Mouse (Mus musculus) heart, adult 11 months (tissue): ENCODE measurements at regions not wholly inside any gene's neighbourhood (a gene's known extent, or its start where the extent isn't known, plus 50 kb on each side); places are given as distances from the start of the nearest gene placed in this dataset.

Source experiments
- DNase-seq: peaks from one replicate; pipeline ENCODE4 v3.0.0; 2022

- no peak for DNase-seq
These were observed 55.7 kb downstream of the Otor start for GRCm38 (mm10) chr2:143133931-143134330.

DNA sequence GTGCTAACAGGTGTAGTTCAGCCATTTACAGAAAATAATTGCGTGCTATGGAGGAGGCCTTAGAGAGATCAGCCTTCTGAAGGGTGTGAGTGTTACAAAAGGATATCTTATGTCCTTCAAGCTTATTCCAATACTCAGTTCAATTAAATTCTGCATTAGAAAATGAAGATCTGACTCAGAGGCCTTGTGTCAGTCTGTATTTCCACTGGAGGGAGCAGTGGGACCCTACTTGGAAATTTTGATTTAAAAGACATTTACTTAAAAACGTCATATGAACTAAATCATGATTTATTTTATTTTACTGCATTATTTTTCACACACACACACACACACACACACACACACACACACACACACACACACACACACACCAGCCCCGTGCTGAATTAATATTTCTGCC is 70.9 kb downstream of the Otor start:
- DNase-seq = no peak

- DNase-seq = no peak
These were observed 86.1 kb downstream of the Otor start for GRCm38 (mm10) chr2:143164081-143164984.

GRCm38 (mm10) chr2:143166771-143167170 is 88.5 kb downstream of the Otor start:
- DNase-seq = no peak

- no peak for DNase-seq
These were observed 92.4 kb downstream of the Otor start for GRCm38 (mm10) chr2:143170648-143171047.

DNA sequence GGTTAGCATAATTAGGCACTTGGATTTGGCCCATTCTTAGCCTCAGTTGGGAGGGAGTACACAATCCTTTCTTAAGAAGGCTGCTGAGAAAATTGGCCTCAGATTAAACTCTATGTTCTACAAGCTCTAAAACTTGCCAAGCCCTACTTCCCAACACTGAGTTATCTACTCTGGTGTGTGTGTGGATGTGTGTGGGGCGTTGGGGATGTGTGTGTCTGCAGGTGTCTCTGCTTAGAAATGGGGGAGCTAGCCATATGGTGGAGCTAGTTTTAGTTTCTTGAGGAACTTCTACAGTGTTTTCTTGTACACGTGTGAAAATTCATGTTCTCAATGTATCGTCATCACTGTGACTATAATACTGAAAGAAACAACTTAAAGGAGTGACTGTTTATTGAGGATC is 106.3 kb downstream of the Otor start:
- no peak for DNase-seq

- DNase-seq = no peak
These were observed 114.2 kb downstream of the Otor start for GRCm38 (mm10) chr2:143192256-143193164.

DNA sequence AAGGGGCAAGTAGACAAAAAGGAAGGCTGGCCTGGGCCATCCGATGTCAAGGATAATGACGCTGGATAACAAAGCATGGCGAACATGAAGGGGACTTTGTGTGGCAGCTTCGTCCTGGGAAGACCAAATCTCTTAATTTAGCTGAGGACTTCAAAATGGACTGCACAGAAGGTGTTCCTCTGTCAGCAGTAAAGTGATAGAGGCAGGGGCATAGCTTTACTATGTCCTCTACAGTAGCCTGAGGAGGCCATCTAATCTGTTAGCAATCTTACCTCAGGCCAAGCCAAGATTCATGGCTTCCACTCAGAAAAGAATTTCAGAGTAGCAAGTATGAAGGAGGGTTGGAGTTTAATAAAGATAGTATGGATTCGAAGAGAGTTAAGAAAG is 114.9 kb downstream of the Otor start:
- no peak for DNase-seq

- no peak for DNase-seq
These were observed 121.4 kb downstream of the Otor start for GRCm38 (mm10) chr2:143199583-143200249.

- no peak for DNase-seq
These were observed 127.8 kb downstream of the Otor start for GRCm38 (mm10) chr2:143206053-143206452.

- no peak for DNase-seq
These were observed 128.9 kb downstream of the Otor start for GRCm38 (mm10) chr2:143207191-143207590.

DNA sequence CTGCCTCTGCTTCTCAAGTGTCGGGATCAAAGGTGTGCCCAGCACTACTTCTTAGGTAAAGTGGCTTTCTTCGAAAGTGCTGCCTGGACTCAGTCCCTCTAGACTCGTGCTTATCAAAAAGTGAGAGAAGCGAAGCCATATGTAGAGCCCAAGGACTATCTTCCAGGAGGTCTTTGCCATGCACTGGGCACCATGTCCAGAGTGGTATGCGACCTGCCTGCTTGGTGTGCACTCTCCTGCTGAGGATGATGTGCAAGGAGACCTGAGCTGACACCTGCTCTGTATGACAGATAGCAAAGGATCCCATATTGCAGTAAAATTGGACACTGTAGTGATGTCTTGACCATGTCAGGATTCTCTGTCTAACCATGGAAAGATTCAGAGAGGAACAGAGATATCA is 139.0 kb downstream of the Otor start:
- DNase-seq = no peak

- no peak for DNase-seq
These were observed 139.6 kb downstream of the Otor start for GRCm38 (mm10) chr2:143217760-143218358.

GRCm38 (mm10) chr2:143222326-143222725 is 144.1 kb downstream of the Otor start:
- no peak for DNase-seq

- DNase-seq = no peak
These were observed 146.3 kb downstream of the Otor start for GRCm38 (mm10) chr2:143224410-143225130.

GRCm38 (mm10) chr2:143233795-143234194 is 155.5 kb downstream of the Otor start:
- no peak for DNase-seq

GRCm38 (mm10) chr2:143240274-143240673 is 162.0 kb downstream of the Otor start:
- DNase-seq = no peak

- DNase-seq = no peak
These were observed 165.5 kb downstream of the Otor start for GRCm38 (mm10) chr2:143243741-143244140.

DNA sequence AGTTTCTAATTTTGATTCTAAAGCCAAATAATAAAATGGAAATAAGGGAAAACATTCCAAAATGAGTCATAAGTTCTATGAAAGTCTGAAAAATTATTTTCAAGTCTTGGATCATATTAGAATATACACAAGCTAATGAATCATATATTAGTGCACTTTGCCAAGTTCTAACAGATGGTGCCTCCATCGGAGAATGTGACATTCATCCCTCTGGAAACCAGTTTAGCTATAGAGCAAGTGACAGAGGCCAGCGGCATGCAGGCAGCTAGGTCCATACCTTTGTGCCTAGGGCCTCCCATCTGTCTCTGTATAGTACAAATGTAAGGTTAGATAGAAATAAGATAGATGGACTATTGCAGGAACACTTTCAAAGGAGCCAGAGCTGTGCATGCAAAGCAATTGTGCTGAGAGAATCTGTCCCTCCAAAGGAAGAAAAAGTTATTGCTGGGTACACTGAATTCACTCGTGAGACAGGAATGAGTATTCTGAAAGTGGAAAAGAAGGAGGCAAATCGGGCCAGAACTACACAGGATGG is 167.9 kb downstream of the Otor start:
- no peak for DNase-seq

DNA sequence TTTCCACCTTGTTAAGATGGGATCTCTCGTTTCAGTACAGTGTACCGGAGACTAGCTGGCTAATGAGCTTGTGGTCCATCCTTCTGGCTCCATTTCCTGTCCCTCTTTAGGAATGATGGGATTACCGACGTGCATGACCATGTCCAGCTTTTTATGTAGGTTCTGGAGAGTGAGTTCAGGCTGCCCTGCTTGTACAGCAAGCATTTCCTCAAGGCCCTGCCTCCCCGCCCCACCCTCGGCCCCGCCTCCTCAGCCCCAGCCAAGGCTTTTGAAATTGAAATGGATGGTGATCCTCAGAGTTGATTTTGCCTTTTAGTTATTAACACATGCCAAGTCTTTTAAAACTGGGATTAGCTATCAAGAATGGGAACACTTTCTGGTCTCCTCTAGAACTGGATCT is 190.8 kb downstream of the Otor start:
- DNase-seq = no peak

DNA sequence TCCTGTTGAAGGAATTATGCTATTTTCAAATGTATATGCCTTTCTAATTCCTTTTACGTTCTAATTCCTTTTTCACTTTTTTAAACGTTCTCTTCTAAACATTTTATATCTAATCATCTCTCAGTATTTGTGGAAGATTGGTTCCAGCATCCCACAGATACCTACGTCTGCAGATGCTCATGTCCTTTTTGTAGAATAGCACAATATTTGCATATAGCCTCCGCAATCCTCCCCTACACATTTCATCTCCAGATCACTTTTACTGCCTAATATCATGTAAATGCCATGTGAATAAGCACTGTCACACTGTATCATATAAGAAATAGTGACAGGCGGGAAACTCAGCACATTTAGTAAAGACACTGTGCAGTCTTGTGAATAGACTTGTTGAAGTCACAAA is 192.6 kb downstream of the Otor start:
- no peak for DNase-seq
